Mouse (Mus musculus) ES-E14 (cell line): ENCODE measurements around the gene Rbfox1.

Experiments used
- CHD2 ChIP-seq: IDR thresholded peaks from 2 replicates; pipeline ENCODE4 v1.6.1; 2014; ENCODE audit warnings: mild to moderate bottlenecking, low read depth, low read length, inconsistent platforms
- ZNF384 ChIP-seq: IDR thresholded peaks from 2 replicates; pipeline ENCODE4 v1.6.1; 2012; ENCODE audit warnings: low read depth, low read length, inconsistent platforms

DNA sequence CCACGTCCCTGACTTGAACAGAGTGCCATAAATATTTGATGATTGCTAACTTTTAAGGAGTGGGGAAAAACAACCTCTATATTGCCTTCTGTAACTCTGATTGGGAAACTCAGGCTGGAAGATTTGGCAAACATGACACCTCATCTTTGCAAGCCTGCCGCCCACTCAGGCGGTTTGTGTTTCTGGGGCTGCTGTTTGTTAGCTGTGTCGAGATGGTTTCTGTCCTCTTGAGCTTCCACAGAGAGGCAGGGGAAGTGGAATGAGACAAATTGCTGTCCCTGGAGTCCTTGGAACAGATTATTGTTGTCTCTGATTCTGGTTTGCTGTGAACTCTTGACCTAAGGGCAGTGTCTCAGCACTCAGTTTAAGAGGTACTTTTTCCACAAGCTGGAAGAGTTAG, 1327.6 kb downstream of the Rbfox1 start:
- TF ChIP-seq ZNF384 (no peak), CHD2 (no peak)
